Mouse (Mus musculus) lung, embryonic 14.5 days (tissue): Measurements from ENCODE around the gene Avil. TPM values are rescaled to one million over a fixed set of nuclear protein-coding genes. Genes with fewer than 3 reads are reported as not detected.

ENCODE experiments used
- ATAC-seq: fragments of 200-750 bp; cut with Nextera tagmentation; 2 replicates; pipeline ENCODE4 v1.8.0; 2017; ENCODE audit warnings: mild to moderate bottlenecking, moderate TSS enrichment, moderate library complexity; ENCODE audit not compliant: insufficient read depth
- DNase-seq: peaks from one replicate; pipeline ENCODE4 v3.0.0-alpha.2; 2015
- H3K27ac ChIP-seq: fragments of 300-500 bp; sonication (generic); 2 replicates; pipeline ENCODE4 v1.5.1; 2014; ENCODE audit warnings: low read depth, mild to moderate bottlenecking, moderate library complexity
- H3K27me3 ChIP-seq: fragments of 300-500 bp; sonication (generic); 2 replicates; pipeline ENCODE4 v1.6.1; 2014; ENCODE audit warnings: low read length, control low read depth; ENCODE audit not compliant: insufficient read depth
- H3K36me3 ChIP-seq: fragments of 300-500 bp; sonication (generic); 2 replicates; pipeline ENCODE4 v1.6.1; 2014; ENCODE audit warnings: control low read depth; ENCODE audit not compliant: insufficient read depth
- H3K4me1 ChIP-seq: fragments of 300-500 bp; sonication (generic); 2 replicates; pipeline ENCODE4 v1.6.1; 2014; ENCODE audit warnings: antibody characterized with exemption, control low read depth; ENCODE audit not compliant: insufficient read depth
- H3K4me2 ChIP-seq: fragments of 300-500 bp; sonication (generic); 2 replicates; pipeline ENCODE4 v1.6.1; 2014; ENCODE audit warnings: mild to moderate bottlenecking
- H3K4me3 ChIP-seq: fragments of 300-500 bp; sonication (generic); 2 replicates; pipeline ENCODE4 v1.5.1; 2014; ENCODE audit warnings: low read depth, low read length
- H3K9ac ChIP-seq: fragments of 300-500 bp; sonication (generic); 2 replicates; pipeline ENCODE4 v1.6.1; 2014
- H3K9me3 ChIP-seq: fragments of 300-500 bp; sonication (generic); 2 replicates; pipeline ENCODE4 v1.6.1; 2016; ENCODE audit warnings: low read depth, low read length, control low read depth
- CTCF ChIP-seq: IDR thresholded peaks from 2 replicates; pipeline ENCODE4 v1.5.1; 2016; ENCODE audit warnings: antibody characterized with exemption, low read depth
- WGBS: fragments of 180-500 bp; shearing (Covaris S2); extraction: QIAGEN DNeasy Blood & Tissue Kit; methylation state at CpG from one replicate; pipeline ENCODE4 v1.1.7; 2014; 5-methylcytosine and 5-hydroxymethylcytosine counted together
- polyA plus RNA-seq: library from polyadenylated mRNA; unstranded; fragments of >200 nt; fragmentation: Nextera tagmentation; extraction: Ambion mirVana; gene quantifications from 2 replicates; pipeline ENCODE4 v1.2.1, GENCODE M21; 2014

Gene Avil
- polyA plus RNA-seq, 1 experiment from 2014 or later, result 0.13 TPM

- peak within 1 kb of the TSS; percentile 79; the same call in 1 of the 2 replicates for H3K27ac ChIP-seq
- 5% methylated on average over 56 of the region's 56 CpGs for WGBS
- DNase-seq, result peak; percentile 98
- peak within 1 kb of the TSS; percentile 88 for H3K9ac ChIP-seq
- ATAC-seq, result peak; percentile 91
- H3K4me3 ChIP-seq, result peak within 1 kb of the TSS; percentile 87
- H3K4me1 ChIP-seq, result no peaks in the 10 kb centered on the region
- TF ChIP-seq CTCF, result peak; percentile 95
- H3K4me2 ChIP-seq, result peak within 1 kb of the TSS; percentile 69
- peaks cover 37% of the 10 kb centered on the region for H3K36me3 ChIP-seq
- no peaks in the 10 kb centered on the region for H3K9me3 ChIP-seq
- no peaks in the 10 kb centered on the region for H3K27me3 ChIP-seq
Measured at GRCm38 (mm10) chr10:127030336-127031296, 30.1 kb downstream of the Avil start, which contains the start of gene Tsfm. Tsfm (minus strand) TSS chr10:127030840.

GRCm38 (mm10) chr10:127033301-127033741 is 32.8 kb downstream of the Avil start:
- WGBS, result 78% methylated on average over 8 of the region's 8 CpGs
- Histone ChIP-seq H3K4me3 (no peak overlapping the region), H3K9ac (no peak overlapping the region), H3K4me1 (no peaks in the 10 kb centered on the region), H3K36me3 (peaks cover 11% of the 10 kb centered on the region), H3K9me3 (no peaks in the 10 kb centered on the region), H3K27ac (no peak overlapping the region), H3K4me2 (no peak overlapping the region), H3K27me3 (no peaks in the 10 kb centered on the region)
- DNase-seq, result no peak
- ATAC-seq, result no peak
- TF ChIP-seq CTCF, result no peak

- no peak overlapping the region for H3K9ac ChIP-seq
- ATAC-seq, result no peak
- no peak for DNase-seq
Measured at GRCm38 (mm10) chr10:127036273-127036672, 35.8 kb downstream of the Avil start.

DNA sequence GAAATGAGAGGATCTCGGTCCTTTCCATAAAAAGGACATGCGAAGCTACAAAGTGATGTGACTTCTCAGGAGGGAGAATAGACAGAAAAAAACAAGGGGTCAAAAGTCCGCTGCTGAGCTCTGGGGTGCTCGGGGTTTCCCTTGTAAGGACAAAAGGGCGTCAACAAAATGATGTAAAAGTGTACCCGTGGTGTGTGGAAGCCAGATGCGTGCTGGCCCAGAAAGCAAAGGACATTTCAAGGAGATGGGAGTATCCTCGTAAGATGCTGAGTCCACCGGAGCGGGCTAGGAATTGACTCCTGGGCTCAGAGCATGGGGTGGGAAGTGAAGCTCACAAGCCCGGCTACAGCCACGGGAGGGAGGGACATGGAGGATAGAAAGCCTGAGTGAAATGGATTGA is 37.1 kb downstream of the Avil start:
- H3K27me3 ChIP-seq, result peaks cover 5% of the 10 kb centered on the region
- TF ChIP-seq CTCF, result no peak
- no peak overlapping the region for H3K4me3 ChIP-seq
- no peaks in the 10 kb centered on the region for H3K36me3 ChIP-seq
- WGBS, result 76% methylated on average over 12 of the region's 12 CpGs
- no peak overlapping the region for H3K27ac ChIP-seq
- no peak for DNase-seq
- H3K4me1 ChIP-seq, result peaks cover 4% of the 10 kb centered on the region; the same call in 1 of the 2 replicates
- no peak for ATAC-seq
- H3K4me2 ChIP-seq, result no peak overlapping the region
- no peak overlapping the region for H3K9ac ChIP-seq
- H3K9me3 ChIP-seq, result no peaks in the 10 kb centered on the region

More at GRCm38 (mm10) chr10:127036273-127036672, 35.8 kb downstream of the Avil start:
- H3K4me3 ChIP-seq, result no peak overlapping the region
- TF ChIP-seq CTCF, result no peak
- no peak overlapping the region for H3K4me2 ChIP-seq
- peaks cover 5% of the 10 kb centered on the region for H3K27me3 ChIP-seq
- WGBS, result 75% methylated on average over 12 of the region's 12 CpGs
- H3K4me1 ChIP-seq, result no peaks in the 10 kb centered on the region
- no peaks in the 10 kb centered on the region for H3K9me3 ChIP-seq
- H3K27ac ChIP-seq, result no peak overlapping the region
- no peaks in the 10 kb centered on the region for H3K36me3 ChIP-seq

- Histone ChIP-seq H3K9me3 (no peaks in the 10 kb centered on the region), H3K4me1 (peaks cover 6% of the 10 kb centered on the region; the same call in 1 of the 2 replicates), H3K36me3 (peaks cover 18% of the 10 kb centered on the region), H3K27me3 (peaks cover 5% of the 10 kb centered on the region), H3K4me2 (peak overlapping the region; percentile 98), H3K9ac (peak overlapping the region; percentile 68), H3K4me3 (peak overlapping the region; percentile 77), H3K27ac (peak overlapping the region; percentile 42)
- no peak for TF ChIP-seq CTCF
- peak; percentile 41 for DNase-seq
- 1% methylated on average over 20 of the region's 20 CpGs for WGBS
- ATAC-seq, result no peak; the same call in 1 of the 2 replicates
Measured at GRCm38 (mm10) chr10:127040569-127041214, 40.2 kb downstream of the Avil start.

DNA sequence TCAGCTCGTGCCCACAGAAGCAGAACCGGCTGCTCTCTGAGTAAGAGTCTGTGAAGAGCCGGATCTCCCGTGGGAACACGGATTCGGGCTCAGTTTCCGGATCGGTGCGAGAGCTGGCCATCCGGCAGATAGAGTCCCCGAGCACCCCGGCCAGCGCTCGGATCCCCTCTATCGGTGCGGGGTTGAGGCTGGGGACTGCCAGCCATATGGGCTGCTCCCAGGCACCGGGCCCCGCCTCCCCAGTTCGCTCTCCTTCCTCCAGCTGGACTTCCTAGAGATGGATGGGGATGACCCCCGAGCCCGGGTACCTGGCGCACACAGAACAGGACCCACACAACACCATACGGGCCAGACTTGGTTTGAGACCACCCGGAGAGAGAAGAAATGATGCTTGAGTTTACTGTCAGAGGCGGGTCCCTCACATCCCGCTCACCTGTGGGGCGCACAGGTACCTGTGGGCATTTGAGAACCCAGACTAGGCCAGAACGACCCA is 40.8 kb downstream of the Avil start, which contains the start of the genes Mettl1 and Eef1akmt3:
Mettl1 (plus strand) TSS at position 141 of the 493 bp plus-strand sequence.
Eef1akmt3 (minus strand) TSS at position 240 of the 493 bp plus-strand sequence.
- ATAC-seq (peak; percentile 79), DNase-seq (peak; percentile 55)
- H3K4me2 ChIP-seq, result peak within 1 kb of the TSS; percentile 98
- peak within 1 kb of the TSS; percentile 72 for H3K9ac ChIP-seq
- peak within 1 kb of the TSS; percentile 75 for H3K27ac ChIP-seq
- no peaks in the 10 kb centered on the region for H3K9me3 ChIP-seq
- H3K4me3 ChIP-seq, result peak within 1 kb of the TSS; percentile 77
- H3K27me3 ChIP-seq, result peaks cover 5% of the 10 kb centered on the region
- H3K4me1 ChIP-seq, result peaks cover 6% of the 10 kb centered on the region; the same call in 1 of the 2 replicates
- under 1% methylated on average over 28 of the region's 28 CpGs for WGBS
- H3K36me3 ChIP-seq, result peaks cover 20% of the 10 kb centered on the region
- TF ChIP-seq CTCF, result no peak
